Mouse (Mus musculus): Measurements from ENCODE around the gene Rph3a.
"Not testable (repeated sequence)": the region's sequence is repeated elsewhere in the genome, so short reads cannot be mapped to it uniquely, and the experiment has no call there.

Rph3a gene

GRCm38 (mm10) chr5:120906791-120907733, 102.8 kb downstream of the Rph3a start, which contains the start of gene Oas1a:
TSS of gene Oas1a (minus strand) at chr5:120907521.
- DNase-seq = not testable (repeated sequence)

DNA sequence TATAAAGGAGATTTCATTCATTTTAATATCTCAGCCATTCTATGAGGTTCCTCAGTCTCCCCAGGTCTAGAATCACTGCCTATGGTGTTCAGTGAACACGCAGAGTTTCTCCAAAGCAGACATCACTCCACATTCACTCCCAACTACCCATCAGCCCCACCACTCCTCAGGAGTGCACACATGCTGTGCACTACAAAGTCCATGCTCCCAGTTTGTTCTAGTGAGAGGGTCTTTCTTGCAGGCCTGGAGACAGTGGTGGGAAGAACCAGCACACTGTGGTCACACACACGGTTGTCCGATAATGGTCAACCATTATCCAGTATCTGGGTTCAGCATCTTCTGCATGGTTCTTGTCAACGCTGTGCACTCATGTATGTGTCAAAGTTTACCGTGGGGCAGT, 107.8 kb downstream of the Rph3a start:
- no peak for DNase-seq

GRCm38 (mm10) chr5:120900666-120901065, 109.2 kb downstream of the Rph3a start:
- no peak for DNase-seq

DNA sequence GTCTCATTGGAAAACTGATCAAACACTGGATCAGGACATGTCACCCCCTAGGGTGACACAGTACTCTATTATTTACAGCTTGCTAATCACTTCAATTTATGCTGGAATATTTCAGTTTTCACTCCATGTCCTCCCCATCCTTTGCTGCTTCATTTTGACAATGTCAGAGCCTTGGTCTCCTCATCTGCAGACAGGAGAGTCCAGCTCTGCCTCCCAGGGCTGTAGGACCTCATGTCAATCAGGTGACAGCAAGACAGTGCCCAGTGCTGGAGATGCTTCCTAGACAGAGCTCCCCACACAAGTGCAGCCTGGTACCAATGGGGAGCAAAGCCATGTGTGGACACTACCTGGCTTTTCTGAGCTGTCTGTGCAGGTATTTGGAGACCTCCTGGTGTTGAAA, 111.2 kb downstream of the Rph3a start:
- no peak for DNase-seq

DNA sequence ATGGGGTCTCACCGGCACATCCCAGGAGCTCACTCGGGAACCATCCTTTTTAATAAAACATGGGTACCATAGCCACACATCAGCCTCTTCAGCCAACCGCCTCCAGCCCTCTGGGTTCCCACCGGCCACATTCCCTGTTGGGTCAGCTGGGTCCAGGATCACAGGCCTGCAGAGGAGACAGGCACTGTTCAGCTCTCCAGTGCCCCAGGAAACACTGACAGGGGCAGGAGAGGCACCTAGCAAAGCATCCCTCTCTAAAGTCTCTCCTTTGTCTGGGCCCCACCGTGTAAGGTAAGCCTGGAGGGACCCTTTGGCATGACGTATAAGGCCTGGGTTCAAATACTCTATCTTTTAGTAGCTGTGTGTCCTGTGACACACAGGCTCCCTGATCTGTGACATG, 111.6 kb downstream of the Rph3a start:
- no peak for DNase-seq

DNA sequence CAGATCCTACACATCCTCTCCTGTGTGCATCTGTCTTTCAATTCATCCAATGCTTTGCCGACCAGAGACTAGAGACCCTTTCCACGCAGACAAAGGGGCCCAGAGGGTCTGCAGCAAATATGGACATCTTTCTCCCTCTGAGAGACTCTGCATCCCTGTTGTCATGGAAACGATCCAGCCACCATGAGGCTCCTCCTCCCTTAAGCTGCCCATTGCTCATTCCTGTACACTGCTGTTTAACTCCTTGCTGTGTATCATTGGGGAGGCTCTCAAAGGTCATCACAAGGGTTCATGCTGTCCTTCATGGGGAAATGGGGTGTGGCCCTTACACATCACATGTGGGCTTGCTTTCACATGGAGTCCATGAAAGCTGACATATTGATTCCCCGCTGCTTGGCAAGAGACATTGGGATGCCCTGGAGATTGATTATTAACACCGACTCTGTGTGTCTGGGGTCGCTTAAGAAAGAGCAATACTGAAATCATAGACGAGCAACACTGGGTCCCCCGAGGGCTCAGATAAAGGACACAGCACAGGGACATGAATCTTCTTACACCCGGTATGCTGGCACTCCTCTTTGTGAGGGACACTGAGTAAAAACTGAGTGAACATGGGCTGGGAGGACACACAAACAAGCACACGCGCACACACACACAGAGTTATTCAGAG, 114.5 kb downstream of the Rph3a start:
- DNase-seq = no peak

DNA sequence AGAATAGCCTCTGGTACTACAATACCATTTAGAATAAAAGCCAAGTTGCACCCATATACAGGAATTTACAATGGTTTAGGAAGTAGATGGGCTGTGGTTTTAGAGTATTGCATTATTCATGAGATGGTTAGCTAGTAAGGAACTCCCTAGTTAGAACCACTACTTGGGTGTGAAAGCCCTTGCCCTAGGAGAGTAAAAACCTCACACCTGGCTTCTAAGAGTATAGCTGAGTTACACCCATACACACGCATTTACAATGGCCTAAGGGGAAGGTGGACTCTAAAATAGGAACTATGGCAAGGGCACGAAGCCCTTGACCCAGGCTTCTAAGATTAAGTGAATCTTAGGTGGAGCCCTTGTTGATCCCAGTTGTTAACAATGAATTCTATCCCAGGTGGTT, 115.2 kb downstream of the Rph3a start:
- not testable (repeated sequence) for DNase-seq

DNA sequence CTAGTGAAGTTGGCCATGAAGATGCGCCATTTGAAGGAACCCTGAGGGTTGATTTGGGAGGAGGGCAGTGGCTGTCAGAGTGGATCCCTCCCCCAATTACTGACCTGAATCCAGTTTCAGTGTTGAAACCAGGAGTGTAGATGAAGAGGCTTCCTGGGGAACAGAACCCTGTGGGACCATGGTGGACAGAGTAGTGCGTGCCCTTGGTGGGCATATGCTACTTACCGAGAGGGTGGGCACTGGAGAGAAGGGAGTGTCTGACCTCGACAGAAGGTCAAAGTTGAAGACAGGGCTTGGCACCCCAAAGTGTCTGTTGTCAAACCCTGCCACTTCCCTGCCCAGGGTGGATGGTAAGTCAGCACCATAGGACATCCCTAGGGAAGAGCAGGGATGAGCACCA, 116.0 kb downstream of the Rph3a start:
- DNase-seq = not testable (repeated sequence)

GRCm38 (mm10) chr5:120892243-120892660, 117.6 kb downstream of the Rph3a start:
- DNase-seq = no peak

DNA sequence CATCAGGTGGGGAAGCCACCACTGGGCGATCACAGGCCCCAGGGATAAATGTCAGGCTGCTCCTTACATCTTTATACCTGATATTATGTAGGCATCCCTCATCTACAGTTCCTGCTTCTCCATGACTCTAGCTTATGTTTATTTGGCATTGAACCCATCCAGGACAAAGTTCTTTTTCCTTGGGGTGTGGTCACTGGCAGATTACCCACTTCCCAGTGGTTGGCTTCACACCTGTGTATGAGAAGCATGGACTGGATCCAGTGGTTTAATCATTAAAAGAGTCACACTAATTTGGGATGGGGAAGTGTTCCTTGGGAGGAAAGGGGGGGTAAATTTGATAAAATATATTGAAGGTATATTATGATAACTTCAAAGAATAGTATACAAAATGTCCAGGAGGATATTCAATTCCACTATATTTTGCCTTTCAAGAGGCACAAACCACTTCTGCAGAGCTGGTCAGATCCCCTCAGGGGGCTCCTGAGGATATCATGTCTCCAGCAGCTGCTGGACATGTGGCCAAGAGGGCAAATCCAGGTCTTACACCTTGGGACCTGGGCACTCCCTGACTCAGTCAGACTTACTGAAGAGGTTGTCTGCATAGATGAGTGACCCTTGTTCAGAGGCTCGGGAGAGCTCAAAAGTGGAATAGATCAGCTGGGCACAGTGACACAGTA, 118.2 kb downstream of the Rph3a start:
- DNase-seq = not testable (repeated sequence)

- DNase-seq = no peak
Measured at GRCm38 (mm10) chr5:120890991-120891390, 118.9 kb downstream of the Rph3a start.

Data from right cerebral cortex, adult 18-20 months (tissue).